Mouse (Mus musculus) limb, embryonic 10.5 days (tissue): ENCODE measurements around the gene Ccdc88b. TPM values are rescaled to one million over a fixed set of nuclear protein-coding genes. Genes with fewer than 3 reads are reported as not detected.
A peak's percentile ranks its signal among the peaks of the same experiment; 100 is the strongest.

Experiments
- DNase-seq: peaks from one replicate; pipeline ENCODE4 v3.0.0-alpha.2; 2017; ENCODE audit warnings: low spot score
- H3K27ac ChIP-seq: fragments of 300-500 bp; sonication (generic); 2 replicates; pipeline ENCODE4 v1.5.1; 2016; ENCODE audit warnings: mild to moderate bottlenecking
- H3K27me3 ChIP-seq: fragments of 300-500 bp; sonication (generic); 2 replicates; pipeline ENCODE4 v1.6.1; 2016; ENCODE audit warnings: low read depth, mild to moderate bottlenecking; ENCODE audit not compliant: poor library complexity, severe bottlenecking
- H3K36me3 ChIP-seq: fragments of 300-500 bp; sonication (generic); 2 replicates; pipeline ENCODE4 v1.6.1; 2016; ENCODE audit warnings: mild to moderate bottlenecking, moderate library complexity
- H3K4me1 ChIP-seq: fragments of 300-500 bp; sonication (generic); 2 replicates; pipeline ENCODE4 v1.6.1; 2016
- H3K4me3 ChIP-seq: fragments of 300-500 bp; sonication (generic); 2 replicates; pipeline ENCODE4 v1.5.1; 2016; ENCODE audit warnings: mild to moderate bottlenecking, moderate library complexity
- H3K9me3 ChIP-seq: fragments of 300-500 bp; sonication (generic); replicated peaks from 2 replicates; pipeline ENCODE4 v1.6.1; 2016; ENCODE audit warnings: mild to moderate bottlenecking
- WGBS: fragments of 180-500 bp; shearing (Covaris S2); methylation state at CpG from one replicate; pipeline ENCODE4 v1.1.7; 2016; 5-methylcytosine and 5-hydroxymethylcytosine counted together
- polyA plus RNA-seq: library from polyadenylated mRNA; unstranded; fragments of >200 nt; fragmentation: Nextera tagmentation; extraction: Ambion mirVana; gene quantifications from 2 replicates; pipeline ENCODE4 v1.2.1, GENCODE M21; 2016

Ccdc88b gene
- polyA plus RNA-seq, 1 experiment from 2014 or later: 0.61 TPM

DNA sequence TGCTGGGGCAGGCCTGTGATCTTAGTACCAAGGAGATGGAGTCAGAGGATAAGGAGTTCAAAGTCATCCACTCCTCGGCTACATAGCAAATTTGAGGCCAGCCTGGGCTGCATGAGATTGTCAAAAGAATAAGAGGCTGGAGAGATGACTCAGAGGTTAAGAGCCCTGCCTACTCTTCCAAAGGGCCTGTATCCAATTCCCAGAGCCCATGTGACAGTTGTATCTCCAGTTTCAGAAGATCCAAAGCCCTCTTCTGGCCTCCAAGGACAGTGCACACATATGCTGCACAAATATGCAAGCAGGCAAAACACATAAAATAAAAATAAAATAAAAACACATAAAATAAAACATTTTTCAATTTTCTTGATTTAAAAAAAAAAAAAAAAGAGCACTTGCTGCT lies 16.2 kb upstream of the Ccdc88b start:
- 83% methylated on average over 1 of the region's 1 CpGs for WGBS
- no peak for DNase-seq
- H3K36me3 ChIP-seq: no peaks in the 10 kb centered on the region
- H3K27me3 ChIP-seq: no peaks in the 10 kb centered on the region
- H3K27ac ChIP-seq: no peak overlapping the region
- no peak overlapping the region for H3K4me3 ChIP-seq
- H3K9me3 ChIP-seq: no peaks in the 10 kb centered on the region
- H3K4me1 ChIP-seq: peaks cover 5% of the 10 kb centered on the region

DNA sequence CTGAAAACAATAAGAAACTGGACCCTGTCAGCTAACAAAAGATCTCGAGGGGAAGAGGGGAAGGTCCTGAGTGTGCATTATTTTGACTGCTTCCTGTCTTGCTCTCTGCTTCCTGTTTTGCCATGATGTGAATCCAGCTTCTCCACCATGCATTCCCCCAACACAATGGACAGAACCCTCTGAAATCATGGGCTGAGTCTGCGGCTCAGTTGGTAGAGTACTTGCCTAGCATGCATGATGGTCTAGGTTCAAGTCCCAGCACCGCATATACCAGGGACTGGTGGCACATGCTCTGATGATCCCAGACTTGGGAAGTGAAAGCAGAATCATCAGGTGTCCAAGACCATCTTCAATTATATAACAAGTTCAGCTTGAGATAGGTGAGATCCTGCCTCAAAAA lies 14.7 kb upstream of the Ccdc88b start:
- Histone ChIP-seq H3K36me3 (no peaks in the 10 kb centered on the region), H3K4me3 (no peak overlapping the region), H3K27me3 (no peaks in the 10 kb centered on the region), H3K9me3 (no peaks in the 10 kb centered on the region), H3K4me1 (peaks cover 7% of the 10 kb centered on the region), H3K27ac (no peak overlapping the region)
- WGBS: 85% methylated on average over 3 of the region's 3 CpGs
- no peak for DNase-seq

DNA sequence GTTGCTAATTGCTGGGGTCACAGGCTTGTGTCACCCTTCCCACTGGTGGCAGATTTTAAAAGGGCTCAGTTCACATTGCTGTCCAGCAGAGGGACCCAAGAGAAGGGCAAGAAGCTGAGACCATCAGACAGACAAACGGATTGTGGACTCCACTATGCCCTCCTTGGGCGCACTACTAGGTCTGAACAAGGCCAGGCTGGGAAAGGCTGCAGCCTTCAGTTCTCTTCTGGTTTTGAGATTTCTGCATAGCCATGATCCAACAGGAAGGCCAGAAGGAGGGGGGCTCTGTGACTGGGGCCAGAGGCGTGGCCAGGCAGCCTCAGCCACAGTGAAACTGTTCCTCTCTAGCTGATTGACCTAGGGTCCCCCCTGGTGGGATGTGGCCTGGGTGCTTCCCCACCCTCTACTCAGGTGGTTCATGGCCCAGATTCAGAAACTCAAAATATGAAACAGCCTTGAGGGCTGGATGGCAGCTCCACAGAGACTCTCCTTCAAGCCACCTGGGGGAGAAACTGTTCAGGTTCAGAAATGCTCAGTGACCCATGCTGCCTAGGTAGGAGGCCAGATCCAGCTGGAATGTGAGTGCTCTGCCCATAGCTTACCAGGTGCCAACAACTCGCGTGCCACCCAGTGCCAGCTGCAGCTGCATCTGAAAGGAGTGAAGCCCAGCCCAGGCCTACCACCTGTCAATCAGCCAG lies 13.7 kb upstream of the Ccdc88b start:
- 71% methylated on average over 5 of the region's 5 CpGs for WGBS
- H3K36me3 ChIP-seq: no peaks in the 10 kb centered on the region
- no peaks in the 10 kb centered on the region for H3K27me3 ChIP-seq
- peaks cover 7% of the 10 kb centered on the region for H3K4me1 ChIP-seq
- no peaks in the 10 kb centered on the region for H3K9me3 ChIP-seq
- H3K4me3 ChIP-seq: no peak overlapping the region
- no peak for DNase-seq
- H3K27ac ChIP-seq: no peak overlapping the region

DNA sequence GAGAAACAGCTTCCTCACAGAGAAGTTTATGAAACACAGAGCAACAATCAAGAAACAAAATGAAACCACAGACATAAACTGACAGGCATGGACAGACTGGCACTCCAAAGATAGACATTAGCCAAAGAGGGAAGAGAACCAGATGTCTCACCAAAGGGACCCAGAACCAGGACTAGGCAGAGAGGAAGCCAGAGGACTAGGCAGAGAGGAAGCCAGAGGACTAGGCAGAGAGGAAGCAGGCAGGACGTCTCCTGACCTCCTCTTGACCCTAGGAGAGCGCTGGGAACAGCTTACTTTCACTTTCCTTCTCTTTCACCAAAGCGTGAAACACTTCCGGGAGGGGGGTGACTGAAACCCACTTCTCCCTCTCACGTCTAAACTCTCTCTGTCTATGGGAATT lies 11.3 kb upstream of the Ccdc88b start:
- no peaks in the 10 kb centered on the region for H3K9me3 ChIP-seq
- no peak overlapping the region for H3K27ac ChIP-seq
- no peaks in the 10 kb centered on the region for H3K36me3 ChIP-seq
- DNase-seq: peak; percentile 36
- H3K4me1 ChIP-seq: peaks cover 7% of the 10 kb centered on the region
- H3K27me3 ChIP-seq: no peaks in the 10 kb centered on the region
- WGBS: 1% methylated on average over 5 of the region's 5 CpGs
- peak overlapping the region; percentile 27; the same call in 1 of the 2 replicates for H3K4me3 ChIP-seq

GRCm38 (mm10) chr19:6861451-6861850 lies 3.4 kb upstream of the Ccdc88b start:
- H3K4me1 ChIP-seq: 0 out of 2 replicates have a peak, but pooled peaks cover 5% of the 10 kb centered on the region
- no peak overlapping the region for H3K4me3 ChIP-seq
- H3K9me3 ChIP-seq: no peaks in the 10 kb centered on the region
- peaks cover 16% of the 10 kb centered on the region for H3K27me3 ChIP-seq
- WGBS: 94% methylated on average over 4 of the region's 4 CpGs
- H3K27ac ChIP-seq: no peak overlapping the region
- no peaks in the 10 kb centered on the region for H3K36me3 ChIP-seq
- DNase-seq: no peak

GRCm38 (mm10) chr19:6860706-6861105 lies 2.7 kb upstream of the Ccdc88b start:
- Histone ChIP-seq H3K27ac (no peak overlapping the region), H3K4me3 (no peak overlapping the region), H3K27me3 (peaks cover 22% of the 10 kb centered on the region), H3K9me3 (no peaks in the 10 kb centered on the region), H3K36me3 (no peaks in the 10 kb centered on the region), H3K4me1 (peaks cover 13% of the 10 kb centered on the region)
- 85% methylated on average over 6 of the region's 6 CpGs for WGBS
- no peak for DNase-seq

DNA sequence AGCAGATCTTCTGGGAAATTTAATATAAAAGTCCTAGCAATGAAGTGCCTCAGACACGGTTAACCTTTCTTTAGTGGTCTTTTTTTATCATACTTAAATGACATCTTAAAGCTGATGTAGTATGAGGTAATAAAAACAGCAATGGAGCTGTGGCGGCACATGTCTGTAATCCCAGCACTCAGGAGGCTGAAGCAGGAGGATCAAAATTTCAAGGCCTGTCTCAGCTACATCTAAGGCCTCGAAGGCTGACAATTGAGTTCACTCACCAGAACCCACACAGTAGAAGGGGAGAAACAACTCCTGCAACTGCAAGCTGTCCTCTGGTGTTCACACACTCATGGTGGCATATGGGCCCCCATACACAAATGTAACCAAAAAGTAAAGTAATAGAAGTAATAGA lies 2.0 kb upstream of the Ccdc88b start:
- no peak overlapping the region for H3K4me3 ChIP-seq
- no peaks in the 10 kb centered on the region for H3K36me3 ChIP-seq
- peaks cover 20% of the 10 kb centered on the region for H3K4me1 ChIP-seq
- no peak overlapping the region for H3K27ac ChIP-seq
- WGBS: 89% methylated on average over 3 of the region's 3 CpGs
- H3K27me3 ChIP-seq: peaks cover 30% of the 10 kb centered on the region
- H3K9me3 ChIP-seq: no peaks in the 10 kb centered on the region
- no peak for DNase-seq

- H3K27me3 ChIP-seq: peaks cover 38% of the 10 kb centered on the region
- 75% methylated on average over 2 of the region's 2 CpGs for WGBS
- peaks cover 21% of the 10 kb centered on the region for H3K4me1 ChIP-seq
- H3K27ac ChIP-seq: no peak overlapping the region
- no peaks in the 10 kb centered on the region for H3K9me3 ChIP-seq
- H3K4me3 ChIP-seq: no peak overlapping the region
- H3K36me3 ChIP-seq: no peaks in the 10 kb centered on the region
- no peak for DNase-seq
Measured at GRCm38 (mm10) chr19:6859032-6859651, 1.1 kb upstream of the Ccdc88b start.

DNA sequence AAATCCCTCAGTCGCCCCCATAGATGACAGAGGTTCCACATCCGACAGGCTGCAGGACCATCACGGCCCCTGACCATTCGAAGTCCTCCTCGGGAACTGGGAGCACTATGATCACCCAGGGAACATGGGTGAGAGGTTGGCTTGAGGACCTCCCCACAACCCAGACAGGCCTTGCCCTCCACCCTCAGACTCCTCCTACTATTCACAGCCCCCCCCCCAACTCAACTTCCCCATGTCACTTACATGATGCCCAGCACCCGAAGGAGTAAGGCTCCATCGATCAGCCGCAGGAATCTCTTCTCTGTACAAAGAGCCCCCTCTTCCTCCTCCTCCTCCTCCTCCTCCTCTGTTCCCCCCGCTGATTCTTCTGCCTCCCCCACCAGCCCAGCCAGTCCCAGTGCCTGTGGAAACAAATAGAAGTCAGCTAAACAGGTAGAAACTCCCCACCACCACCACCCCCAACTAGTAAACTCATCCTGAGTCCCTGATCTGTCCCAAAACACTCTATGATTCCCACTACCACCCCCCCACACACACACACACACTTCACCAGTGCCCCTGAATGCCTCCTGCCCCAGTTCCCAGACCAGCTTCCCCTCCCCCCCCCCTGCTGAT lies 513 bp downstream of the Ccdc88b start:
- H3K27ac ChIP-seq: no peak overlapping the region
- DNase-seq: no peak
- H3K4me3 ChIP-seq: no peak overlapping the region
- H3K4me1 ChIP-seq: peaks cover 25% of the 10 kb centered on the region
- peaks cover 54% of the 10 kb centered on the region for H3K27me3 ChIP-seq
- 79% methylated on average over 9 of the region's 9 CpGs for WGBS
- no peaks in the 10 kb centered on the region for H3K36me3 ChIP-seq
- no peaks in the 10 kb centered on the region for H3K9me3 ChIP-seq

- Histone ChIP-seq H3K27ac (no peak overlapping the region), H3K4me3 (no peak overlapping the region), H3K4me1 (peaks cover 25% of the 10 kb centered on the region), H3K27me3 (peaks cover 59% of the 10 kb centered on the region), H3K9me3 (no peaks in the 10 kb centered on the region), H3K36me3 (no peaks in the 10 kb centered on the region)
- WGBS: 61% methylated on average over 3 of the region's 3 CpGs
- no peak for DNase-seq
Measured at GRCm38 (mm10) chr19:6857003-6857360, 1.0 kb downstream of the Ccdc88b start.

DNA sequence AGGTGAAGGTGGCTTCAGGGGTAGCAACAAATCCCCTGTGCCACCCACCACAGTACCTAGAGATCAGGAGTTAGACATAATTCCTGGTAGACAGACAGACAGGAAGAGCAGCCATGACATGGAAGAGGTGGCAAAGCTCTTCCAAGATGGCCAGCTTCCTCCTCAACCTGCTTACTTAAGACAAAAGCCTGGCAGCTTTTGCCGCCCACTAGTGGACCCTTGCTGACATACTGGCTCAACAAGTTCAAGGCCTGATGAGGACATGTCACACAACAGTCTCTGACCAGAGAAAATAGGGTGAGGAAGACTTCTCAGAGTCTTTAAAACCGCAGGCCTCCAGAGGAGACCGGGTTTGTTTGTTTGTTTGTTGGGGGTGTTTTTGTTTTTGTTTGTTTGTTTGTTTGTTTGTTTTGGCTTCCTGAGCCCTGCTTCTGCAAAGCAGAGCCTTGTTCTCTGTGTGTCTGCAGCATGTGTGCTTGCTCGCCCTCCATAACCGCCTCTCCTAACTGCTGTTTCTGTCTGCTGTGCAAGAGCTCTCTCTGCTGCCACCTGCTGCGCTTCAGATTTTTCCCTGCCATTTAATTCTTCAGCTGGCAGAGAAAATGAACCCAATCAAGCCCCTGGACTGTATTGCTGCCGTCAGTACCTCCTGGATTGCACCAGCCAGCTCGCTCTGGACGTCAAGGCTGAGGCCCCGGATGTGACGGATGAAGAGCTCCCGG lies 1.6 kb downstream of the Ccdc88b start:
- H3K36me3 ChIP-seq: no peaks in the 10 kb centered on the region
- H3K9me3 ChIP-seq: no peaks in the 10 kb centered on the region
- no peak overlapping the region for H3K27ac ChIP-seq
- peaks cover 65% of the 10 kb centered on the region for H3K27me3 ChIP-seq
- H3K4me1 ChIP-seq: peaks cover 25% of the 10 kb centered on the region
- 56% methylated on average over 12 of the region's 12 CpGs for WGBS
- peak; percentile 41 for DNase-seq
- no peak overlapping the region for H3K4me3 ChIP-seq

DNA sequence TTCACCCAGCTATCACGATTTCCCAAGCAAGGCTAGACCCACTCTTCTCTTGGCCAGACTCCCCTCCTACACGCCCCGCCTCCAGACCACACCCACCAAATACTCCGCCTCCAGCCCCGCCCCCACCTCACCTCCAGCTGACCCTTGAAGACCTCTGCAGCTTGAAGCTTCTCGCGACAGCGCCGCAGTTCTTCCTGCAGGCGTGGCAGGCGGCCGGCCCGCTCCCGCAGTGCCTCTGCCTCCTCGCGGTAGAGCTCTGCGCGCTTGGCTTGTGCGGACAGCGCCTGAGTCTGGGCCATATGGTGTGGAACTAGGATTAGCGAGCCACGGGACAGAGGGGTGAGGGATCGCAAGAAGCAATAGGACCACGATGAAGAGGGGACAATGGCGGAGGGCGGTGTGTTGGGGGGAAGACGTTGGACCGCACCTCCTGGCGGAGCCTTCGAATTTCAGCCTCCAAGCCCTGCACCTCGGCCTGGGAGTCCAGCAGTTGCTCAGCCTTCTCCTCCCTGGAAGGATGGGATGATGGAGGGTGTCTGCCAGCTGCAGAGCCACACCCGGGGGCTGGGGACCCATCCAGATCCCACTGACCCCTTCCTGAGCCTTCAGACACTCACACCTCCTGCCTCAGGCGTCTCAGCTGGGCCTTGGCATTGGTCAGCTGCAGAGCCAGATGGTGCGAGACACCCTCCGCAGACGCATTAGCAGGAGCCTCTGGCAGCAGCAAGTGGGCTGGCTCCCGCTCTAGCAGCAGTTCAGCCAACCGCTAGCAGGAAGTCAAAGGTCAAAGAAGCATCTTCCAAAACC lies 2.6 kb downstream of the Ccdc88b start:
- Histone ChIP-seq H3K36me3 (no peaks in the 10 kb centered on the region), H3K4me3 (peak overlapping the region; percentile 41), H3K9me3 (no peaks in the 10 kb centered on the region), H3K27ac (peak overlapping the region; percentile 70), H3K4me1 (peaks cover 25% of the 10 kb centered on the region), H3K27me3 (peaks cover 73% of the 10 kb centered on the region)
- peak; percentile 84 for DNase-seq
- 5% methylated on average over 38 of the region's 38 CpGs for WGBS
